Mouse (Mus musculus) ES-E14 (cell line): ENCODE data around the gene Poc1a. TPM values are rescaled to one million over a fixed set of nuclear protein-coding genes. Genes with fewer than 3 reads are reported as not detected.

Experiments used
- DNase-seq: peaks from one replicate; pipeline ENCODE4 v3.0.0-alpha.2; 2013; ENCODE audit warnings: low read depth, low spot score
- H3K27ac ChIP-seq: 2 replicates; pipeline ENCODE4 v1.5.1; 2012; ENCODE audit warnings: low read depth, mild to moderate bottlenecking, low read length, moderate library complexity, mixed read lengths; ENCODE audit not compliant: poor library complexity, insufficient read depth, severe bottlenecking
- H3K36me3 ChIP-seq: 2 replicates; pipeline ENCODE4 v1.6.1; 2012; ENCODE audit warnings: mild to moderate bottlenecking, low read length, moderate library complexity, mixed read lengths; ENCODE audit not compliant: control insufficient read depth, poor library complexity, insufficient read depth, severe bottlenecking
- H3K4me1 ChIP-seq, 2 experiments: fragments of 150-350 bp in 1 of 2; sonication (generic) in 1 of 2; 2 replicates each; pipeline ENCODE4 v1.6.1; 2012; ENCODE audit warnings: low read length in 2 of 2, mild to moderate bottlenecking in 1 of 2, mixed read lengths in 1 of 2; ENCODE audit not compliant: control insufficient read depth in 2 of 2, insufficient read depth in 2 of 2, poor library complexity in 1 of 2
- H3K4me3 ChIP-seq, 2 experiments: fragments of 150-350 bp in 1 of 2; sonication (generic) in 1 of 2; 2 replicates each; pipeline ENCODE4 v1.5.1; 2012; ENCODE audit warnings: low read length in 2 of 2, low read depth in 1 of 2, mild to moderate bottlenecking in 1 of 2, mixed read lengths in 1 of 2; ENCODE audit not compliant: insufficient read depth in 1 of 2, poor library complexity in 1 of 2, severe bottlenecking in 1 of 2
- H3K9ac ChIP-seq: 2 replicates; pipeline ENCODE4 v1.6.1; 2012; ENCODE audit warnings: low read depth, mild to moderate bottlenecking, low read length, mixed read lengths; ENCODE audit not compliant: poor library complexity, insufficient read depth, severe bottlenecking
- H3K9me3 ChIP-seq: fragments of 150-350 bp; sonication (generic); 2 replicates; pipeline ENCODE4 v1.6.1; 2012; ENCODE audit warnings: low read depth, mild to moderate bottlenecking, low read length; ENCODE audit not compliant: control insufficient read depth, insufficient read depth
- CHD2 ChIP-seq: IDR thresholded peaks from 2 replicates; pipeline ENCODE4 v1.6.1; 2014; ENCODE audit warnings: mild to moderate bottlenecking, low read depth, low read length, inconsistent platforms
- HCFC1 ChIP-seq: IDR thresholded peaks from 2 replicates; pipeline ENCODE4 v1.6.1; 2012; ENCODE audit warnings: low read length, inconsistent platforms, borderline replicate concordance; ENCODE audit not compliant: insufficient read depth
- MAFK ChIP-seq: IDR thresholded peaks from 2 replicates; pipeline ENCODE4 v1.6.1; 2014; ENCODE audit warnings: mild to moderate bottlenecking, low read depth, low read length, inconsistent platforms; ENCODE audit not compliant: insufficient read depth
- ZC3H11A ChIP-seq: IDR thresholded peaks from 2 replicates; pipeline ENCODE4 v1.6.1; 2012; ENCODE audit warnings: low read depth, mild to moderate bottlenecking, inconsistent platforms, low read length, borderline replicate concordance
- ZNF384 ChIP-seq: IDR thresholded peaks from 2 replicates; pipeline ENCODE4 v1.6.1; 2012; ENCODE audit warnings: low read depth, low read length, inconsistent platforms
- in situ Hi-C, 2 experiments: fragments of 600-800 bp; cut with MboI; formaldehyde crosslinking; loops; one replicate each; pipeline ENCODE4 v1.15.1; 2025; ENCODE audit warnings: low sequenced_read_pairs in 2 of 2, inconsistent platforms in 1 of 2; ENCODE audit not compliant: unreplicated experiment in 2 of 2
- total RNA-seq: library from RNA; depleted of rRNA; stranded (reverse); fragments of 300-350 nt; gene quantifications from 2 replicates; pipeline ENCODE4 v1.2.3, GENCODE M21; 2012

Gene Poc1a
- total RNA-seq, 1 experiment: 21.2 TPM

DNA sequence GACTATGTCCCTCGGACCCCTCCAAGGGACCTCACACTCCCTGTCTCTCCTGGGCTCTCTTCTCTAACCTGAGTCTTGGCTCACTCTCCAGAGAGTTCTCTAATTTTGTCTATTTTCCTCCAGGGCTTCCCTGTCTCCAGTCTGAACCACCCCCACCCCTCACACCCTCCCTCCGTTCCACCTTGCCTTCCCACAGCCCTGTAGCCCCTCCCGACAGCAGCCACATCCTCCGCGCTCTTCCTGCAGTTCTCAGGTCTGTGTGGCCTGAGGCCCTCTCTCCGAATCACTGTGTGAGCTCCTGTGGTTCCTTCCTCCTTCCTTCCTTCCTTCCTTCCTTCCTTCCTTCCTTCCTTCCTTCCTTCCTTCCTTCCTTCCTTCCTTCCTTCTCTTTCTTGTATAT lies 64.8 kb downstream of the Poc1a start:
- in situ Hi-C loops: no loop called here
- 0 out of 4 replicates have a peak, but pooled peaks cover 0 to 2% of the 10 kb centered on the region in 2 experiments for H3K4me1 ChIP-seq
- no peak overlapping the region for H3K9ac ChIP-seq
- TF ChIP-seq HCFC1 (no peak), MAFK (no peak), ZNF384 (no peak), CHD2 (no peak), ZC3H11A (no peak)
- H3K4me3 ChIP-seq: no peak overlapping the region
- H3K27ac ChIP-seq: no peak overlapping the region
- no peak for DNase-seq
- H3K36me3 ChIP-seq: no peaks in the 10 kb centered on the region
- H3K9me3 ChIP-seq: no peaks in the 10 kb centered on the region

- Histone ChIP-seq H3K9ac (no peak overlapping the region), H3K27ac (no peak overlapping the region), H3K4me1 (peaks cover 0 to 9% of the 10 kb centered on the region in 2 experiments; a peak in 2 of 4 replicates), H3K9me3 (no peaks in the 10 kb centered on the region), H3K4me3 (no peak overlapping the region), H3K36me3 (no peaks in the 10 kb centered on the region)
- TF ChIP-seq CHD2 (no peak), ZNF384 (no peak), HCFC1 (no peak)
- DNase-seq: no peak
- in situ Hi-C loops: no loop called here
Measured at GRCm38 (mm10) chr9:106348281-106348680, 67.4 kb downstream of the Poc1a start.

DNA sequence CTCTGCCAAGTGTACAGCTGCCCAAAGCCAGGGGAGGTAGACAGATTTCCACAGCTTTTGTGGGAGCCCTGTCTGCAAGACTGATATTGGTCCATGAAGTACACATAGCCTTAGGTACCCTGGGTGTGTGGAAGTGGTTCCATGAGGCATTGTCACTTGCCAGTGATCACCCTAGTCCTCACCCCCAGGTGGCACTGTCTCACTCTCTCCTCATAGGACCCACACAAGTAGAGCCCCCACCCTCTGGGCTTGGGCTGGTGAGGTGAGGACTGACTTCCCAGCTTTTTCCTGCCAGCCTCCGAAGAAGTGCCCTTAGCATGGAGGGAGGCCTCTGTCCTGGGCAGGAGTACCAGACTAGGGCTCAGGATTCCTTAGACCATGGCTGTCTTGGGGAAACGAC lies 68.2 kb downstream of the Poc1a start:
- Histone ChIP-seq H3K4me1 (peaks cover 0 to 9% of the 10 kb centered on the region in 2 experiments; a peak in 2 of 4 replicates), H3K9ac (no peak overlapping the region), H3K9me3 (no peaks in the 10 kb centered on the region), H3K36me3 (no peaks in the 10 kb centered on the region), H3K27ac (no peak overlapping the region), H3K4me3 (no peak overlapping the region)
- DNase-seq: no peak
- in situ Hi-C loops: no loop called here
- TF ChIP-seq MAFK (no peak), CHD2 (no peak), HCFC1 (no peak), ZNF384 (no peak), ZC3H11A (no peak)

DNA sequence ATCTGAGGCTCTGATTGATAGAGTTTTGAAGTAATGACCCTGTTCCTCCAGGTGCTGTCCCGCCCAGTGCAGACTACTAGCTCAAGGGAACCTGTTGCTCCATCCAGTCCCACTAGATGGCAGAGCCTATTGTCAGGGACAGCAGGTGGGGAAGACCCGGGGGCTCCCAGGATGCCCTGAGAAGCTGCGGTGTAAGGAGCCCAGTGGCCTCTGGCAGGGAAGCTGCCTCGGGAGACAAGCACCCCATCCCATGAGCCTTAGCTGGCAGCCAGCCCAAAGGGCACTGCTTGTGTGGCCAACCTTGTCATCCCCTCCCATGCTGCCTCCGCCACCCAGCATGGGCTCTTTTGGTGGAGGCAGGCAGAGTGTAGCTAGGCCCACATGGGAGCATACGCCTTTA lies 70.3 kb downstream of the Poc1a start:
- H3K4me3 ChIP-seq: peak overlapping the region; percentile 40 to 51; a peak in 2 of 4 replicates
- H3K27ac ChIP-seq: no peak overlapping the region
- peak overlapping the region; percentile 26; the same call in 1 of the 2 replicates for H3K9ac ChIP-seq
- DNase-seq: no peak
- H3K9me3 ChIP-seq: no peaks in the 10 kb centered on the region
- in situ Hi-C loops: no loop called here
- H3K36me3 ChIP-seq: no peaks in the 10 kb centered on the region
- H3K4me1 ChIP-seq: peaks cover 0 to 7% of the 10 kb centered on the region in 2 experiments; a peak in 2 of 4 replicates
- TF ChIP-seq HCFC1 (no peak), ZNF384 (no peak), MAFK (no peak), CHD2 (no peak), ZC3H11A (no peak)

DNA sequence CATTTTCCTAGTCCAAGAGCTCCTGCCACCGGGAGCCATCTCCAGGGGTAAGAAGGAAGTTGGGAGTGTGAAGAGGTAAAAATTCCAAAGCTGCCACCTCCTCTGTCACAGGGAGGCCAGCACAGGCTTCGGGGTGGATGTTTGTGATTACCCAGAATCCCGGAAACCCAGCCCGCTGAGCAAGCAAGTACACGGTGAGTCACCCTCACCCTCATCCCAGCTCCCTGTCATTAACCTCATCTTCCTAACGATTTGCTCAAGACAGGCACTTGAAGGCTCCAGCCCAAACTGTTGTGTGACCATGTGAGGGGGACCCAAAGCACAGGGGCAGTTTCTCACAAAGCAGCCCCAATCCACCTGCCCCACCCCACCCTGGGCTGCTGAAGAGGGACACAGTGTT lies 72.9 kb downstream of the Poc1a start:
- Histone ChIP-seq H3K9ac (no peak overlapping the region), H3K4me1 (peaks cover 0 to 7% of the 10 kb centered on the region in 2 experiments; a peak in 2 of 4 replicates), H3K4me3 (no peak overlapping the region), H3K36me3 (no peaks in the 10 kb centered on the region), H3K27ac (no peak overlapping the region), H3K9me3 (no peaks in the 10 kb centered on the region)
- no peak for TF ChIP-seq HCFC1
- TF ChIP-seq CHD2: no peak
- no peak for TF ChIP-seq MAFK
- no peak for TF ChIP-seq ZC3H11A
- no peak for TF ChIP-seq ZNF384
- in situ Hi-C loops: no loop called here
- no peak for DNase-seq
